In genomic region chr2:132263421-132264265, GRCm38 (mm10) we compare ENCODE assay signal across 1 mouse cellular context.
TF ChIP-seq lines count a peak whose summit lies in the region.

No protein-coding gene starts in this region.

TF ChIP-seq in MEL, 35 proteins besides CTCF, POLR2A, EP300 and RAD21:
- no peak for TF ChIP-seq UBTF (IDR thresholded peaks at IDR 0.05; ENCODE audit: borderline replicate concordance, insufficient read depth, low read depth, low read length)
- no peak for TF ChIP-seq GABPA (IDR thresholded peaks at IDR 0.05; ENCODE audit: low read depth, low read length)
- peak; percentile 15; the same call in 1 of the 2 replicates for TF ChIP-seq RCOR1 (IDR thresholded peaks at IDR 0.05; ENCODE audit: low read depth, low read length)
- 0 out of 2 replicates have a peak, but pooled peaks have one; percentile 15 for TF ChIP-seq MAX (IDR thresholded peaks at IDR 0.05; ENCODE audit: low read length)
- no peak for TF ChIP-seq POLR2AphosphoS5 (IDR thresholded peaks at IDR 0.05; ENCODE audit: borderline replicate concordance, low read depth, low read length)
- no peak for TF ChIP-seq ETS1 (IDR thresholded peaks at IDR 0.05; ENCODE audit: low read depth, low read length)
- 0 out of 2 replicates have a peak, but pooled peaks have one; percentile 62 for TF ChIP-seq MAZ (IDR thresholded peaks at IDR 0.05; ENCODE audit: low read depth, low read length)
- peak; percentile 48; the same call in 1 of the 2 replicates for TF ChIP-seq MYC (IDR thresholded peaks at IDR 0.05; ENCODE audit: low read depth, low read length)
- TF ChIP-seq MAFK (IDR thresholded peaks at IDR 0.05; ENCODE audit: borderline replicate concordance, low read depth, low read length) = no peak
- TF ChIP-seq SMC3 (IDR thresholded peaks at IDR 0.05; ENCODE audit: low read depth, low read length) = no peak
- TF ChIP-seq MYB (IDR thresholded peaks at IDR 0.05; ENCODE audit: low read depth, low read length) = no peak
- TF ChIP-seq MEF2A (IDR thresholded peaks at IDR 0.05; ENCODE audit: extremely low read depth, insufficient replicate concordance, low read depth, low read length, poor library complexity, severe bottlenecking) = no peak
- TF ChIP-seq SIN3A (IDR thresholded peaks at IDR 0.05; ENCODE audit: low read length) = peak; percentile 62
- no peak for TF ChIP-seq GATA1 (IDR thresholded peaks at IDR 0.05; ENCODE audit: low read depth, low read length)
- peak; percentile 16; the same call in 1 of the 2 replicates for TF ChIP-seq MXI1 (IDR thresholded peaks at IDR 0.05; ENCODE audit: low read depth, low read length)
- no peak for TF ChIP-seq ZNF384 (IDR thresholded peaks at IDR 0.05; ENCODE audit: low read depth, low read length)
- no peak for TF ChIP-seq USF1 (IDR thresholded peaks at IDR 0.05; ENCODE audit: low read depth, low read length)
- TF ChIP-seq CHD1 (IDR thresholded peaks at IDR 0.05; ENCODE audit: low read depth, low read length) = peak; percentile 65; the same call in 1 of the 2 replicates
- TF ChIP-seq POLR2AphosphoS2 (IDR thresholded peaks at IDR 0.05; ENCODE audit: low read length) = no peak
- TF ChIP-seq TAL1 (IDR thresholded peaks at IDR 0.05; ENCODE audit: low read length) = no peak
- no peak for TF ChIP-seq BHLHE40 (IDR thresholded peaks at IDR 0.05; ENCODE audit: borderline replicate concordance, low read depth, low read length)
- TF ChIP-seq ZKSCAN1 (IDR thresholded peaks at IDR 0.05; ENCODE audit: low read depth, low read length) = no peak
- TF ChIP-seq ZC3H11A (IDR thresholded peaks at IDR 0.05; ENCODE audit: low read depth, low read length) = no peak
- TF ChIP-seq NRF1 (IDR thresholded peaks at IDR 0.05; ENCODE audit: insufficient read depth, low read depth, low read length, poor library complexity, severe bottlenecking) = no peak
- no peak for TF ChIP-seq E2F4 (IDR thresholded peaks at IDR 0.05; ENCODE audit: borderline replicate concordance, low read depth, low read length)
- no peak for TF ChIP-seq ELF1 (IDR thresholded peaks at IDR 0.05; ENCODE audit: low read depth, low read length)
- TF ChIP-seq CHD2 (IDR thresholded peaks at IDR 0.05; ENCODE audit: low read length) = no peak
- no peak for TF ChIP-seq TBP (IDR thresholded peaks at IDR 0.05; ENCODE audit: low read depth, low read length)
- 0 out of 2 replicates have a peak, but pooled peaks have one; percentile 14 for TF ChIP-seq ZMIZ1 (IDR thresholded peaks at IDR 0.05; ENCODE audit: low read depth, low read length)
- no peak; the same call in 1 of the 2 replicates for TF ChIP-seq KAT2A (conservative IDR thresholded peaks at IDR 0.05; ENCODE audit: low read depth, low read length)
- peak; percentile 35; the same call in 1 of the 2 replicates for TF ChIP-seq HCFC1 (IDR thresholded peaks at IDR 0.05; ENCODE audit: low read depth, low read length)
- TF ChIP-seq NELFE (IDR thresholded peaks at IDR 0.05; ENCODE audit: low read depth, low read length) = no peak
- TF ChIP-seq USF2 (IDR thresholded peaks at IDR 0.05; ENCODE audit: borderline replicate concordance in 1 of 2, insufficient read depth in 1 of 2, low read depth in 1 of 2, low read length in 2 of 2) = no peak
- no peak for TF ChIP-seq JUND (IDR thresholded peaks at IDR 0.05; ENCODE audit: low read depth, low read length)
- TF ChIP-seq TCF12 (IDR thresholded peaks at IDR 0.05; ENCODE audit: low read depth, low read length) = no peak
